Mouse (Mus musculus) limb, embryonic 13.5 days (tissue): Measurements from ENCODE around the gene Hsd17b12. TPM values are rescaled to one million over a fixed set of nuclear protein-coding genes. Genes with fewer than 3 reads are reported as not detected.

Source experiments
- ATAC-seq: fragments of 200-750 bp; cut with Nextera tagmentation; 2 replicates; pipeline ENCODE4 v1.8.0; 2017; ENCODE audit warnings: low read depth, moderate number of reproducible peaks, moderate TSS enrichment; ENCODE audit not compliant: low FRiP score
- H3K27ac ChIP-seq: fragments of 300-500 bp; sonication (generic); 2 replicates; pipeline ENCODE4 v1.5.1; 2015; ENCODE audit warnings: inconsistent platforms, mild to moderate bottlenecking, moderate library complexity
- H3K27me3 ChIP-seq: fragments of 300-500 bp; sonication (generic); 2 replicates; pipeline ENCODE4 v1.6.1; 2015; ENCODE audit warnings: mild to moderate bottlenecking, inconsistent platforms
- H3K36me3 ChIP-seq: fragments of 300-500 bp; sonication (generic); 2 replicates; pipeline ENCODE4 v1.6.1; 2015; ENCODE audit warnings: inconsistent platforms, mild to moderate bottlenecking, moderate library complexity
- H3K4me1 ChIP-seq: fragments of 300-500 bp; sonication (generic); 2 replicates; pipeline ENCODE4 v1.6.1; 2015; ENCODE audit warnings: inconsistent platforms
- H3K4me2 ChIP-seq: fragments of 300-500 bp; sonication (generic); replicated peaks from 2 replicates; pipeline ENCODE4 v1.6.1; 2015; ENCODE audit warnings: inconsistent platforms, mild to moderate bottlenecking, moderate library complexity
- H3K4me3 ChIP-seq: fragments of 300-500 bp; sonication (generic); 2 replicates; pipeline ENCODE4 v1.5.1; 2015; ENCODE audit warnings: moderate library complexity, mild to moderate bottlenecking, inconsistent platforms
- H3K9ac ChIP-seq: fragments of 300-500 bp; sonication (generic); 2 replicates; pipeline ENCODE4 v1.6.1; 2015; ENCODE audit warnings: mild to moderate bottlenecking, inconsistent platforms
- H3K9me3 ChIP-seq: fragments of 300-500 bp; sonication (generic); 2 replicates; pipeline ENCODE4 v1.6.1; 2016; ENCODE audit warnings: inconsistent platforms
- WGBS: fragments of 180-500 bp; shearing (Covaris S2); methylation state at CpG from one replicate; pipeline ENCODE4 v1.1.7; 2015; 5-methylcytosine and 5-hydroxymethylcytosine counted together
- polyA plus RNA-seq: library from polyadenylated mRNA; unstranded; fragments of >200 nt; fragmentation: Nextera tagmentation; extraction: Ambion mirVana; gene quantifications from 2 replicates; pipeline ENCODE4 v1.2.1, GENCODE M21; 2015

The Hsd17b12 gene
- polyA plus RNA-seq, 1 experiment from 2014 or later: 110 TPM

DNA sequence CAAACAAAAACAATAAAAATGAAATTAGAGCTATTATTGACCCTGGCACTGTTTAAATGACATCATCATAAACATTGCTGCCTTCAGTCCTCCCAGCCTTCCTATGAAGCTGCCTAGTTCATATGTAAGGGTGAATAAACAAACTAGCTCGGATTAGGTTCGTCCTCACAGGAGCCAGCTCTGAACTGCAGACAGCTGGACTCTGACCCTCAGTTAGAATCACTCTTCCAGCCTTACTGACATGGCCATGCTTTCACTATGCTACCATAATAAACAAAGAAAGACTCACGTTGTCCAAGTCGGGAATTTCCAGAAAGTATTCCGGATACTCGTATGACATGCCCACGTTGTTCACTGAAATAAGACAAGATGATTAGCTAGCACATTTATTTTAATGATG is 91.6 kb downstream of the Hsd17b12 start:
- H3K9ac ChIP-seq: no peak overlapping the region
- H3K27me3 ChIP-seq: no peaks in the 10 kb centered on the region
- 92% methylated on average over 7 of the region's 7 CpGs for WGBS
- H3K4me3 ChIP-seq: no peak overlapping the region
- peaks cover 12% of the 10 kb centered on the region; the same call in 1 of the 2 replicates for H3K36me3 ChIP-seq
- no peaks in the 10 kb centered on the region for H3K4me1 ChIP-seq
- no peaks in the 10 kb centered on the region for H3K9me3 ChIP-seq
- no peak overlapping the region for H3K27ac ChIP-seq
- H3K4me2 ChIP-seq: no peak overlapping the region
- no peak for ATAC-seq

DNA sequence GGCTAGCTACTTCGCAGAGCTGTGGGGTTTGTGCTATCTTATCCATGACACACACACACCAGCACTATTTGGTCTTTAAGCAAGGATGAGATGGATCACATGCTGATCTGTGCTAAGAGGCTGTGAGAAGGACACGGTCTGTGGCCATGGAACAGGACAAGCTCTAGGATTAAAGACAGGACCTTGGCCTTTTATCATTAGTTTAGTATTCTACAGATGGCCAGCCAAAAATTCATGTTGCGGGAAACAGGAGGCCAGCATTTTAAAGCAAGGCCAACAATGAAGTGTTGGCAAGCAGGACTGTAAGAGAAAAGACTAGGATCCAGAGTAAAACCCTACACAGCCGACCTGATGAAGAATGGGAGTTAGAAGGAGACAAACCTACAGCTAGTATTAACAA is 95.0 kb downstream of the Hsd17b12 start:
- Histone ChIP-seq H3K9me3 (no peaks in the 10 kb centered on the region), H3K36me3 (peaks cover 5% of the 10 kb centered on the region; the same call in 1 of the 2 replicates), H3K27ac (no peak overlapping the region), H3K4me2 (no peak overlapping the region), H3K27me3 (no peaks in the 10 kb centered on the region), H3K4me3 (no peak overlapping the region), H3K4me1 (no peaks in the 10 kb centered on the region), H3K9ac (no peak overlapping the region)
- no peak for ATAC-seq
- 91% methylated on average over 4 of the region's 4 CpGs for WGBS

DNA sequence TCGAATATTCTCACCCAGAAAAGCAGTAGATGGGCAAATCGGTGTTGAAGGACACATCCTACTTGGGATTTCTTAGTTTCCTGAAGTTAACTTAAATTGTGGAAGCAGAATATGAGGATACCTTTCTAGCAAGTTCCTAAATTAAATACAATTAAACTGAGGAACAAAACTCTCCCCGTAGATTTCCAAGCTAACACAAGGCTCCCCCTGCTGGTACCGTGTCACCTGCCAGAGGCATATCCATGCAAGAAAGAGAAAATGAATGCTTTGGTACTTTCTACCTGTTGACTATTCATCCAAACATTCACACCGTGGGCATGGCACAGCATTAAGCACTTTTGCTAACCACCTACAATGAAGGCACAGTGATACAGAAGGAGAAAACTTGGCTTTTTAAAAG is 98.3 kb downstream of the Hsd17b12 start:
- no peak overlapping the region for H3K9ac ChIP-seq
- no peak overlapping the region for H3K27ac ChIP-seq
- no peak overlapping the region for H3K4me3 ChIP-seq
- no peaks in the 10 kb centered on the region for H3K36me3 ChIP-seq
- no peak for ATAC-seq
- H3K27me3 ChIP-seq: no peaks in the 10 kb centered on the region
- no peak overlapping the region for H3K4me2 ChIP-seq
- no peaks in the 10 kb centered on the region for H3K4me1 ChIP-seq
- 77% methylated on average over 5 of the region's 5 CpGs for WGBS
- no peaks in the 10 kb centered on the region for H3K9me3 ChIP-seq

DNA sequence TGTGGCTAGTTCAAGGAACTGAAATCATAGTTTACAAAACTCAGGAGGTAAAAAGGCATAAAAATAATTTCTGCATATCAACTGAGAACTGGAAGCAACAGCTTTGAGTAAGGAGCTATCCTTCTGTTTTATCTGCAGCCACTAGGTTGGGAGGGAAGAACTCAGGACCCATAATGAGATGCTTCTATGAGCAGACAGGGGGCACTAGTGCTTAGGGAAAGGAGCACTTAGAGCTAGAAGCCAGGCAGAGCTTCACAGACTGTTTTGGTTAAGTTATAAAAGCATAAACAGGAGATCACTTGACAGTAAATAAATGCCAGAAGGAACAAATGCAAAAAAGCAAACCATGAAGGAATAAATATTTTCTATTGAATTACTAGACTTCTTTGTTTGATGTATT is 103.0 kb downstream of the Hsd17b12 start:
- Histone ChIP-seq H3K27ac (no peak overlapping the region), H3K4me2 (no peak overlapping the region), H3K9me3 (no peaks in the 10 kb centered on the region), H3K9ac (no peak overlapping the region), H3K27me3 (no peaks in the 10 kb centered on the region), H3K4me3 (no peak overlapping the region), H3K36me3 (0 out of 2 replicates have a peak, but pooled peaks cover 6% of the 10 kb centered on the region), H3K4me1 (peaks cover 3% of the 10 kb centered on the region; the same call in 1 of the 2 replicates)
- ATAC-seq: no peak

DNA sequence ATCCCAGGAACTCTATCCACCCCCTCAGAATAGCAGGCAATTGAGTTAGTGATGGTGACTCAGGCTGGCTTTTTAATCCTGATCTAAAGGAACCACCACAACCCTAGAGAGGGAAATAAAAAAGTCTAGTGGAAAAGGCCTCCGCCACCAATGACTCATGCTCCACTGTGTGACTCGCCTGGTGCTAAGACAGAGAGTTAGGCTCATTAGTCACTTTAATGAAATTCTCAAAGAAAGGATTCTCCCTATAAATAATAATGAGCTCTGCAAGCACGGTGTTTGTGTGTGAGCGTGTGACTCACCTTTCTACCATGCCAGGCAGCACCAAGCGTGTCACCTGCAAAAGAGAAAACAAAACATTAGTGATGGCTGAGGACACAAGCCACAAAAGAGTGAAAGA is 105.8 kb downstream of the Hsd17b12 start:
- H3K27me3 ChIP-seq: no peaks in the 10 kb centered on the region
- no peak overlapping the region for H3K27ac ChIP-seq
- H3K36me3 ChIP-seq: 0 out of 2 replicates have a peak, but pooled peaks cover 6% of the 10 kb centered on the region
- no peak for ATAC-seq
- no peak overlapping the region for H3K4me2 ChIP-seq
- H3K9ac ChIP-seq: no peak overlapping the region
- WGBS: 88% methylated on average over 5 of the region's 5 CpGs
- peaks cover 12% of the 10 kb centered on the region; the same call in 1 of the 2 replicates for H3K4me1 ChIP-seq
- no peak overlapping the region for H3K4me3 ChIP-seq
- H3K9me3 ChIP-seq: no peaks in the 10 kb centered on the region

DNA sequence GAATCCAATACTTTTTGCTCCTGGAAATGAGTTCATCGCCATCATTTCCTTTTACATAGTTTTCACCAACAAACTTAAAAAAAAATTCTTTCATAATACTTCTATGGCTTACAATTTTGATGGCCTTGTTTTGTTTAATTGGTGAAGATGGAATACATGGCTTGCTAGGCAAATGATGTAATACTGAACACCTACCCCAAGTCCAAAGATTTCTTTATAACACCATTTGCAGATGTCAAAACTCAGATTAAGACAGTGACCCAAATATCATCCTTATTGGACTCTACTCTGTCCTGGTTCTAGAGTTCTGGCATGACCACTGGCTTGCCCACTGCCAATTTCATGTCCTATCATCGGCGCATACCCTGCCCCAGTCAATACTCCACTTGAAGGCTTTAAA is 106.9 kb downstream of the Hsd17b12 start:
- Histone ChIP-seq H3K27ac (no peak overlapping the region), H3K4me1 (peaks cover 12% of the 10 kb centered on the region; the same call in 1 of the 2 replicates), H3K9me3 (no peaks in the 10 kb centered on the region), H3K4me3 (no peak overlapping the region), H3K4me2 (no peak overlapping the region), H3K27me3 (no peaks in the 10 kb centered on the region), H3K9ac (no peak overlapping the region), H3K36me3 (0 out of 2 replicates have a peak, but pooled peaks cover 6% of the 10 kb centered on the region)
- ATAC-seq: no peak
- WGBS: 97% methylated on average over 3 of the region's 3 CpGs

DNA sequence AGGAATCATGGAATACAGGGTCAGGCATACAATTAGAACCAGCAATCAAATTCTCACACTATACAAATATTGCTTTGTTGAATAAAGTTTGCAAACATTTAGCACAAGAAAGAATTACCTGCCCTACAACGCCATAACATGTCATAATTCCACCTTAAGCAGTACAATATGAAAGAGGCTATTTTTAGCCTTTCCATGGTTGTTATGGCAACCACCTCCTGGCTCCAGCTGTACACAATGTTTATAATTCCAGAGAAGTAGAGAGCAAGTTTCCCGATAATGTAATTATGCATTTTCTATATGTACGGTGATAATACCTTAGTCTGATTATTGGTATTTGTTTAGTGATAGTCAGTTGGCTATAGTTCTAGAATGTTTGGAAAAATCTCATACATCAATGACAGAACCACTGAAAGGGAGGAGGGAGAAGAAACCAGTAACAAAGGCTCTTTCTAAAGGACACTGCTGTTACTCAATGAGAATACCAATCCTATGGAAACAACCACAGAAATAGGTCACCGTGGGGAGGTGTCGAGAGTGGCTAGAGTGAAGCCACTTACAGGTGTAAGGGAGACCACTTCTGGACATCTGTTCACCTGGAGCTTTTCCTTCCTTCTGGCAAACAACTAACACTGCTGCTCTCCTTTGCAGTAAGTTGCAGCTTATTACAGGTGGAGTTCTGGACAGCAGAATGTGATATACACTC is 108.1 kb downstream of the Hsd17b12 start:
- H3K36me3 ChIP-seq: 0 out of 2 replicates have a peak, but pooled peaks cover 6% of the 10 kb centered on the region
- no peak overlapping the region for H3K4me3 ChIP-seq
- no peak for ATAC-seq
- no peak overlapping the region for H3K9ac ChIP-seq
- H3K27ac ChIP-seq: no peak overlapping the region
- 77% methylated on average over 5 of the region's 5 CpGs for WGBS
- H3K9me3 ChIP-seq: no peaks in the 10 kb centered on the region
- H3K27me3 ChIP-seq: no peaks in the 10 kb centered on the region
- no peak overlapping the region for H3K4me2 ChIP-seq
- H3K4me1 ChIP-seq: peaks cover 12% of the 10 kb centered on the region; the same call in 1 of the 2 replicates

GRCm38 (mm10) chr2:94048733-94049470 is 108.9 kb downstream of the Hsd17b12 start:
- Histone ChIP-seq H3K9ac (no peak overlapping the region), H3K4me2 (no peak overlapping the region), H3K4me3 (no peak overlapping the region), H3K27ac (no peak overlapping the region), H3K36me3 (0 out of 2 replicates have a peak, but pooled peaks cover 6% of the 10 kb centered on the region), H3K27me3 (no peaks in the 10 kb centered on the region), H3K9me3 (no peaks in the 10 kb centered on the region), H3K4me1 (peaks cover 12% of the 10 kb centered on the region; the same call in 1 of the 2 replicates)
- WGBS: 71% methylated on average over 5 of the region's 5 CpGs
- no peak for ATAC-seq

- Histone ChIP-seq H3K9ac (no peak overlapping the region), H3K4me2 (no peak overlapping the region), H3K27me3 (no peaks in the 10 kb centered on the region), H3K36me3 (0 out of 2 replicates have a peak, but pooled peaks cover 6% of the 10 kb centered on the region), H3K27ac (no peak overlapping the region), H3K9me3 (no peaks in the 10 kb centered on the region), H3K4me1 (peaks cover 12% of the 10 kb centered on the region; the same call in 1 of the 2 replicates), H3K4me3 (no peak overlapping the region)
- ATAC-seq: no peak
- 80% methylated on average over 1 of the region's 1 CpGs for WGBS
These were observed 109.5 kb downstream of the Hsd17b12 start for GRCm38 (mm10) chr2:94048271-94048670.

DNA sequence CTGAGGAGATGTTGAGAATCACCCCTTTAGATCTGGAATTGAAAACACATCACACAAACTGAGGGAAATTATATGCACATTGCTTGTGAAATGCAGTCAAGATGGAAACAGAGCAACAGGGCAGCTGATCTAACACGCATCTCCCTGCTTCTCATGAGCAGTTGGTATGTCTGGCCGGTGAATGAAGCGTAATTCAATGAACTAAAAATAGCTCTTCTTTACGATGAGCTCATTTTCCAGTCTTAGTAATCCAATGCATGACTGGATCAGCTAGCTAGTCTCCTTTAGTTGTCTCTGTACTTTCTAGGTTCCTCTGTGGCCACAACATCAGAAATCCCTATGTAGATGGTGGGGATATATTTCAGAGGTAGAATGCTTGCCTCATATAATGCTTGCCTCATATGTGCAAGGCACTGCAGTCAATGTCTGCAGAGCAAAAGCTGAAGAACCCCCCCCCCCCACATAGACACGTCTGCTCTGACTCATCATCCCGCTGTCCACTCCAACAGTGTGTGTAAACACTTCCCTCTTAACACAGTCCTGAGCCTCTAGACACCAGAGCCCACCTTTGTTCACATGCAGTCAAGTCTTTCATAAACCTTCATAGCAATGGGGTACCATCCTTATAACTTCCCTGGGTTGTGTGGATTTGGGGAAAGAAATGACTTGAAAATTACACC is 112.2 kb downstream of the Hsd17b12 start:
- 75% methylated on average over 6 of the region's 6 CpGs for WGBS
- no peak for ATAC-seq
- H3K27ac ChIP-seq: no peak overlapping the region
- peaks cover 3% of the 10 kb centered on the region; the same call in 1 of the 2 replicates for H3K36me3 ChIP-seq
- peaks cover 12% of the 10 kb centered on the region; the same call in 1 of the 2 replicates for H3K4me1 ChIP-seq
- no peak overlapping the region for H3K4me2 ChIP-seq
- H3K9ac ChIP-seq: no peak overlapping the region
- H3K27me3 ChIP-seq: no peaks in the 10 kb centered on the region
- no peaks in the 10 kb centered on the region for H3K9me3 ChIP-seq
- no peak overlapping the region for H3K4me3 ChIP-seq

DNA sequence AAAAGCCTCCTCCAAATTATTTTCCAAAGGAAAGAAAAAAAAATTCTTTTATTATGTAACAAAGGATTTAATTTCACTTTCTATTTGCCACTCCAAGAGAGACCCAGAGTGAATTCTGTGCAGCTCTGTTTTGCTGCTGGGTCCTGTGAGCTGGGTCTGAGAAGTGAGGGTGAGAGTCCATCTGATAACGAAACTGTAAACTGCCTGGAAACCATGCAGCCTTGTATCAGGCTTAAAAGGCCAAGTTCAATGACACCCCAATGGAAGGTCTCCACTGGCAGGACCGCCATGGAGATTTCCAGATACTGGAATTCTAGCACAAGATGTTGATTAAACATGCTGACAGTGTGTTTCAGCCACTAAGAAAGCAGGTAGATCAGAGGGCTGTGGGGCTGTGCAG is 113.6 kb downstream of the Hsd17b12 start:
- H3K4me2 ChIP-seq: no peak overlapping the region
- peaks cover 4% of the 10 kb centered on the region; the same call in 1 of the 2 replicates for H3K4me1 ChIP-seq
- H3K27me3 ChIP-seq: no peaks in the 10 kb centered on the region
- no peak overlapping the region for H3K27ac ChIP-seq
- H3K9ac ChIP-seq: no peak overlapping the region
- ATAC-seq: no peak
- no peaks in the 10 kb centered on the region for H3K9me3 ChIP-seq
- 92% methylated on average over 2 of the region's 2 CpGs for WGBS
- no peak overlapping the region for H3K4me3 ChIP-seq
- H3K36me3 ChIP-seq: peaks cover 3% of the 10 kb centered on the region; the same call in 1 of the 2 replicates

DNA sequence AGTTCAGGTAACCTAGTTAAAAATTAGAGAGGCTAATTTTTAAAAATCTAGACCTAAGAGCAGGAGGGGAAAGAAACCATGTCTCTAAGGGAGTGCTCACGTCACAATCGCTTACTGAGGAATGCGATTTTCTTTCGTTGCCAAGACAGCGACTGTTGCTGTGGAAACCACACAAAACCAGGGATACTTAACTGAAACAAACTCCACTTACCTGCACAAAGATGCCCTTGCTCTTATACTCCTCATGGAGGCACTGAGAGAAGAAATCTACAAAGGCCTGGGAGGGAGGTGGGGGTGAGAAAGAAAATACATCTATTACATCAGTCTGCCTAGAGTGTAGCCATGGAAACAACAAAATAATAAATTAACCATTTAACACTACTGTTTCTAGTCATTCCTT is 114.1 kb downstream of the Hsd17b12 start:
- H3K4me3 ChIP-seq: no peak overlapping the region
- H3K36me3 ChIP-seq: peaks cover 3% of the 10 kb centered on the region; the same call in 1 of the 2 replicates
- 75% methylated on average over 5 of the region's 5 CpGs for WGBS
- H3K9ac ChIP-seq: no peak overlapping the region
- no peaks in the 10 kb centered on the region for H3K9me3 ChIP-seq
- H3K27me3 ChIP-seq: no peaks in the 10 kb centered on the region
- H3K4me2 ChIP-seq: no peak overlapping the region
- 0 out of 2 replicates have a peak, but pooled peaks cover 3% of the 10 kb centered on the region for H3K4me1 ChIP-seq
- no peak overlapping the region for H3K27ac ChIP-seq
- ATAC-seq: no peak
